Mouse (Mus musculus) mammary gland, adult 2 months (tissue): ENCODE measurements around the gene Tmem9b. TPM values are rescaled to one million over a fixed set of nuclear protein-coding genes. Genes with fewer than 3 reads are reported as not detected.

Experiments used
- polyA plus RNA-seq: library from polyadenylated mRNA; depleted of rRNA; stranded (reverse); fragments of >200 nt; gene quantifications from 2 replicates; pipeline ENCODE4 v1.2.3, GENCODE M21; 2012; ENCODE audit warnings: low replicate concordance; rRNA removed

Gene Tmem9b
- 34.3 and 53.1 TPM in 2 replicates for polyA plus RNA-seq

GRCm38 (mm10) chr7:109752008-109752925 lies at the start of gene Tmem9b:
Gene Tmem9b (minus strand): TSS chr7:109752875.

GRCm38 (mm10) chr7:109781470-109782203 lies 29.0 kb upstream of the Tmem9b start, which contains the start of gene Nrip3:
Gene Nrip3 (minus strand): TSS chr7:109782025.

GRCm38 (mm10) chr7:109731626-109732025 lies 21.0 kb downstream of the Tmem9b start, which contains the start of gene Ascl3:
Gene Ascl3 (minus strand): TSS chr7:109731726.

GRCm38 (mm10) chr7:109723697-109724096 lies 29.0 kb downstream of the Tmem9b start, which contains the start of gene BC051019:
Gene BC051019 (minus strand): TSS chr7:109723850.

GRCm38 (mm10) chr7:109703190-109704015 lies 49.3 kb downstream of the Tmem9b start, which contains the start of the genes St5 and Akip1:
Gene St5 (minus strand): TSS chr7:109703605.
Gene Akip1 (plus strand): TSS chr7:109703690.

Other genes starting within 250 kb of the Tmem9b start
- 0.23 and 0.43 TPM in 2 replicates for gene Trim66, start 244.7 kb downstream of the Tmem9b start, polyA plus RNA-seq
- gene Rpl27a, start 233.7 kb downstream of the Tmem9b start, polyA plus RNA-seq: 256 and 358 TPM in 2 replicates
- 25.5 and 32.2 TPM in 2 replicates for gene St5, start 49.3 kb downstream of the Tmem9b start, polyA plus RNA-seq
- 8.9 and 12.2 TPM in 2 replicates for gene Akip1, start 49.2 kb downstream of the Tmem9b start, polyA plus RNA-seq
- gene BC051019, start 29.0 kb downstream of the Tmem9b start, polyA plus RNA-seq: not detected in 2 replicates
- 0.26 and 0.36 TPM in 2 replicates for gene Ascl3, start 21.1 kb downstream of the Tmem9b start, polyA plus RNA-seq
- 0.07 TPM in 1 of 2 replicates, not detected in the other for gene Nrip3, start 29.1 kb upstream of the Tmem9b start, polyA plus RNA-seq
- gene Scube2, start 112.8 kb upstream of the Tmem9b start, polyA plus RNA-seq: 0.09 and 0.13 TPM in 2 replicates
- gene Dennd5a, start 207.6 kb upstream of the Tmem9b start, polyA plus RNA-seq: 76.8 and 116 TPM in 2 replicates
- 19.1 and 21.5 TPM in 2 replicates for gene Tmem41b, start 234.1 kb upstream of the Tmem9b start, polyA plus RNA-seq